Mouse (Mus musculus) left cerebral cortex, adult 18-20 months (tissue): ENCODE measurements around the gene Erg. TPM values are rescaled to one million over a fixed set of nuclear protein-coding genes. Genes with fewer than 3 reads are reported as not detected.

ENCODE experiments used
- DNase-seq, 2 experiments: peaks; one replicate each; pipeline ENCODE4 v3.0.0; 2021 to 2022; ENCODE audit warnings: low spot score in 2 of 2, mixed read lengths in 1 of 2
- total RNA-seq, 2 experiments: library from RNA; stranded (reverse); gene quantifications; 2 replicates each; pipeline ENCODE4 v1.2.3; 2021

Gene Erg
- total RNA-seq, 2 experiments from 2014 or later: 3.7 to 4.4 TPM

DNA sequence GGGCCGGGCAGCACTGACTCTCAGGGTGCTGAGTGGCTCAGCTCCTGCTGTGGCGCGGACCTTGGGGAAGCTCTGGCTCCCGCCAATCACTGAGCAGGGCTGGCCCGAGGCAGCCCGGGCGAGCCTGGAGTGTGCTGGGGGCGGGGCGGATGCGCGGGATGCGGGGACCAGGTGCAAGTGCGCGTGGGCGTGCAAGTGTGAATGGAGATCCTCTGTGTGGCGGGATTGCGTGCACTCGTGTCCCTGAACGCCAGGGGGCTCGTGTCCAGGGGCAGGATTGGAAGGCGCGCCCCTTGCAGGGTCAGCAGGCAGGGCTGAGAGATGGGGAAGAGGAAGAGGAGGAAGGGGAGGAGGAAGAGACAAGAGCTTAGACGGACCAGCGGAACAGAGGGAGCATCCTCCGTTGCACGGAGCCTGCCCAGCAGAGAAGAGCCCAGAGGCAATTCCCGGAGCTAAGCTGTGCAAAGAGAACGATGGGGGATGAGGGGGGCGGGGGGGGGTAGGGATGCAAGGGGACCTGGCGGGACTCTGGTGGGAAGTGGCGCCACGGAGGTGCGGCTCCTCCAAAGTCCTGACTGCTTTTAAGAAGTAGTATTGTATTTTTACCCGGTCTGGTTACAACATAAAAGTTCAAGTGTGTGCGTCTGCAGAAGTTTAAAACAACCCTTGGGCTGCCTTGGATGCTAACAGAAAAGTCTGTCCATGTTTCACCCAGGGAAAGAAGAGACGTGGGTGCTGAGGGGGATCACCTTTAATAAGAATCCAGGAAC lies 667 bp downstream of the Erg start:
- peak in 1 of 2 experiments; percentile 18 for DNase-seq

DNA sequence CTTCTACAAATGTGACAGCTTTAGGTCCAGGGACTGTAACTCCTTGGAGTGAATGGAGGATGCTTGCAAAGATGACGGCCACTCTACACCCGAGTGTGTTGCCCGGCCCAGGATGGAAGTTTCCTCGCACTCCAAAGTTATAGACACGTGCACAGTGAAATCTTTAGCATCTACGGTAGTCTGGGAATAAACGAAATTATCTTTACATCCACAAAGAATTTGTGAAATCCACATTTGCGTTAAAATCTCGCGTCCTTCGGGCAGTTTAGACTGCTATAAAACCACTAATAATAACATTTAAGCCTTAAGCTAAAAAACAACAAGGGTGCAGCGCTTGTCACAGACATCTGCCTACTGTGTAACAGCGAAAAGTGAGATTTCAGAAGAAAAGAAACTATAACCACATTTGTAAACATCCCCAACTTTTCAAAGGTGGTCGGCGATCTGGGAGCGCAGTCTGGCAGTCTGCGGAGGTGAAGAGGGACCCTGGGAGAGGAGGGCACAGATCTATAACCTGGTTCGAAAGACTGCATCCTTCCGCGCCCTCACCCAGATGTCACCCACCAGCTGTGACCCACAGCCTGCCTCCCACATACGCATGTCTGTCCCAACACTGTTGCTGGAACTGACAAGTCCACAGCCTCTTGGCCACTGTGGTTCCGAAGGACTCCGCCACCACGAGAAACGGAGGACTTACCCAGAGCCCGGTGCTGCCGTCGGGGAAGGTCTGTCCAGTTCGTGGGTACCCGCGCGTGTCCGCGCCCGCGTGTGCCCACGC lies 1.5 kb downstream of the Erg start:
- no peak for DNase-seq

DNA sequence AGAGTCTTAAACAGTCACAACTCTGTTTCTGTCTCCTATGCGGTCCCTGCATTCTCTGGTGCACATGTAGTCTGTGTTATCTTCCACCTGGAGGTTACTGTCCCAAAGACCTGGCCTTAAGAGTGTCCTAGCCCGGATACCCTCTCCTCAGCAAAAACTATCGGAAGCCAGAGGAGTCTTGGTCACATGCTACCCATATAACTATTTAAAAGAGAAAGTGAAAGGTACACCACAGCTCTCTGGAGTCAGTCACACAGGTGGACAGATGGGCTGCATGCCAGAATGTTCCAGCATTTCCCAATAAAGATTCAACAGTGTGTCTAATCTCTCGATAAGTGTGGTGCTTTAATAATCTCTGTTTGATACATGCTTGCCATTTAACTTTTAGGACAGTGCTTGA lies 7.1 kb downstream of the Erg start:
- no peak for DNase-seq

DNA sequence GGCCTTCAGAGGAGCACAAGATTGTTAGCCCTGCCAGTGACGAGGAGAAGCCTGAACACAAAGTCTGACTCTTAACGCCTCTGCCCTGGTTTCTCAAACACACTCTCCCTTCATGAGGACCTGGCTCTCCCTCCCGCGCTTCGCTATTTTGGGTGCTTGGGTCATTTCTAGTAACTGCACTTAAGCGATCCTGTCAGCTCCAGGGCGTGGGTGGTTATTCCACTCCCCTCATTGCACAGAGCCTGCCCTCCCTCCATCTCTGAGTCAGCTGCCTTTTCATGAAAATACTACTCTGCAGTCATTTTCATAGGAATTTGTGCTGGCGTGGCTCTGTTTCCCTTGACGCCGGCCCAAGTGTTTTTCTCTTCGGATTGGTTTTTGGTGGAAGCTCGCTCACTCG lies 13.2 kb downstream of the Erg start:
- DNase-seq: peak; percentile 61 to 80

DNA sequence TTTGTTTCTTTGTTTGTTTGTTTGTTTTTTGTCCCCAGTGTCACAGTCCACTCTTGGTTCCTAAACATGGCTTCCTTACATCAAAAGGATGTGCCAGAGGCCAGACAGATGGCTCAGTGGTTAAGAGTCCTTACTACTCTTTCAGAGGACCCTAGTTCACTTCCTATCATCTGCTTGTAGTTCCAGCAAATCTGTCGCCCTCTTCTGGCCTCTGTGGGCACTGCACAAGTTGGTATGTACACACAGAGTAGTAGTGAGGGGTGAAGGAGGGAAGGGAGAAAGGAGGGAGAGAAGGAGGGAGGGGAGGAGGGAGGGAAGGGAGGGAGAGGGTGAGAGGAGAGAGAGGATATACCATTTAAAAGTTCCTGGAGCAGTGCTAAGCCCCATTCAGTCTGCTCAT lies 15.8 kb downstream of the Erg start:
- no peak for DNase-seq

DNA sequence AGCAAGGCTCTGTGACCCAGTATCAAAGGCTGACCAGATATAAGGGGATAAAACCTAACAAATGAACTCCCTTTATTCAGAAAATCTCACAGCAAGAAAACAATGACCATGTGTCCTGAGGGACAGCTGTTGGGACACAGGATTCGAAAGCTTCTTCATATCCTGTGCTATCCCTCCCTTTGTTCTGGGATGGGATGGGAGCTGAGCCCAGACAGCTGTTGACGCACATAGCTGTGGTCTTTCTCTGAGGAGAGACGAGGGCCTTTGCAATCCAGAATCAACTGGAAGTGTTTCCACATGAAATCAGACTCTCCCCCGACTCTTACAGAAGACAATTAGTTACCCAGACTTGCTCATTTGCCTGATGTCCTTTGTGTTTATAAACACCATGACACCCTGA lies 29.6 kb downstream of the Erg start:
- no peak for DNase-seq

DNA sequence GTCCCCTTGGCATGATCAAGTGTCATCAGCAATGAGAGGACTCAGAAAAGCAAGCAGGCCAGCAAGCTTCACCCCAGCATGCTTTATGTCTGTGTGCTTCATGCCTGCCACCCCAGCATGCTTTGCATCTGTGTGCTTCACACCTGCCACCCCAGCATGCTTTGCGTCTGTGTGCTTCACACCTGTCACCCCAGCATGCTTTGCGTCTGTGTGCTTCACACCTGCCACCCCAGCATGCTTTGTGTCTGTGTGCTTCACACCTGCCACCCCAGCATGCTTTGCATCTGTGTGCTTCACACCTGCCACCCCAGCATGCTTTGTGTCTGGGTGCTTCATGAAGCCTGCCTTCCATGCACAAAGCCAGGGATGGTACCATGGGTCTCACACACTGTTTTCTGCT lies 33.3 kb downstream of the Erg start:
- DNase-seq: no peak

DNA sequence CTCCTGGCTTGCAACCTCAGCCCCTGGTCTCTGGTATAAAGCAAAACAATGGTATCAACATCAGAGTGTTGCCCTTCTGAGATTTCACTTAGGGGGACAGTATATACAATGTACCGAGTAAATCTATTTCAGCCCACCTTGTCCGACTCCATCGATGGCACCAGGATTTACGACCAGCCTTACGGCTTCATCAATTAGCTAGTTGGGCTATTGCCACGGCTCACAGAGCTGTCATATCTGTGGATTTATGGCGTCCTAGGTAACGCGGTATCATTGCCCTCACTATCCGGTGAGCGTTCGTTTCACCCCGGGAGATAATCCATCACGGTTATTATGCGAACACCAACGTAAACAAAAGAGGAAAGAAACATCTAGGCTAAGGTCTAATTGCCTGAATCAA lies 33.9 kb downstream of the Erg start:
- no peak for DNase-seq

DNA sequence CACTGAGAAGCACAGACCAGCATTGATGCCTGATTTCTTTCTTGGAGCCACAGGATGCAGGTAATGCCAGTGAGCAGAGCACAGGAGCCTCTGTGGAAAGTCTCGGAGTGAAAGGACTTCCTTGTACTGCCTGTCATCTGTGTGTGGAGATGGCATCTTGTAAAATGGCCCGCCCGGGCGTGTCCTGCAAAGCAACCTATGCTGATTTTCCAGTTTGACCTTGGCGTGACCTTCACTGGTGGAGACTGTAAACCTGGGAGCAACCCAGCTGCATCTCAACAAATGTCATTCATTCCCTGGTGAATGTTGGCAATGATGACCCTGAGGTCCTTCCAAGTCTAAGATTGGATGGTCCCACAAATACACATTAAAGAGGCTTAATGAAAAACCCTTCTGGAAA lies 35.9 kb downstream of the Erg start:
- no peak for DNase-seq

DNA sequence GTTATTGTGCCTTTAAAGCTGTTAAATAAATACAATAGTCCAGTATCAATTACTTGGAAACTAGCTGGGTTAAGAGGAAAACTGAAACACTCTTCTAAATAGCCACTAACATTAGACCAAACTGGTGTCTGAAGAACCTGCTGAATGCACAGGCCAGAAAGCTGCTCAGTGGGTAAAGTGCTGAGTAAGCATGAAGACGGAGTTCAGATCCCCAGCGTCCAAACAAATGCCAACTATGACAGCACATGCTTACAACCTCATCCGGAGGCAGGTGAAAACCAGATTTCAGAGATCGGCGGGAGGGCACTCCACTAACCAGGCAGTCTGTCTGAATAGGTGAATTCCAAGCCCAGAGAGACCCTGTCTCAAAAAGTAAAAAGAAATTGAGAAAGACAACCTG lies 41.6 kb downstream of the Erg start:
- no peak for DNase-seq

DNA sequence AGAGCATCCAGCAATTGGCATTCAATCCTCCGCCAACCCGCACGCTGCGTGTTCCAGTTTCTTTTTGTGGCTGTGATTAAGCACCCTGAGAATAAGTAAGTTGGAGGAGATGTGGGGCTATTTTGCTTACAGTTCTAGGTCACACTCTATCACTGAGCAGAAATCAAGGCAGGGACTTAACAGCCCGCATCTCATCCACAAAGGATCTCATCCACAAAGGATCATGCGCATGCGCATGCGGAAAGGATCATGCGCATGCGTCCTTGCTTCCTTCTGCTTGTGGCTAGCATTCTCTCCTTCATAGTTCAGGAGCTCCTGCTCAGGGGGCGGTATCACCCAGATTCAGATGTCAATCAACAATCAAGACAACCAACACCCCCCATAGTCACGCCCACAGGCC lies 42.9 kb downstream of the Erg start:
- peak; percentile 41 to 43 for DNase-seq

DNA sequence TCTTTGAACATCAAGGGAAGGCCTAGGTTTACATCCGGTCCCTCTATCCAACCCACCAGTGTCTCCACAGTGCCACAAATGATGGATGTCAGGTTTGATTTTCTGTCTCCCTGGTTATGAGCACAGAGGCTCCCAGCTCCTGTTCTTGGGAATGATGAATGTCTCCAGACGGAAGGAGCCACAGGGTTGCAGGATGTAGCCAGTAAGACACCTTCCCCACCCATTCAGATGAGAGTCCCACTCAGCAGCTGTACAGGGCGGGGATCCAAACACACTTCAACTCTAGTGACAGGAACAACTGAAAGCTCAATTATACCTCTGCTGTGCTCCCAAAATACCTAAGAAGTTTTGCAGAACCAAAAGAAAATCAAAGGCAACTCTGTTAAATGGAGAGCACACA lies 51.2 kb downstream of the Erg start:
- DNase-seq: no peak

DNA sequence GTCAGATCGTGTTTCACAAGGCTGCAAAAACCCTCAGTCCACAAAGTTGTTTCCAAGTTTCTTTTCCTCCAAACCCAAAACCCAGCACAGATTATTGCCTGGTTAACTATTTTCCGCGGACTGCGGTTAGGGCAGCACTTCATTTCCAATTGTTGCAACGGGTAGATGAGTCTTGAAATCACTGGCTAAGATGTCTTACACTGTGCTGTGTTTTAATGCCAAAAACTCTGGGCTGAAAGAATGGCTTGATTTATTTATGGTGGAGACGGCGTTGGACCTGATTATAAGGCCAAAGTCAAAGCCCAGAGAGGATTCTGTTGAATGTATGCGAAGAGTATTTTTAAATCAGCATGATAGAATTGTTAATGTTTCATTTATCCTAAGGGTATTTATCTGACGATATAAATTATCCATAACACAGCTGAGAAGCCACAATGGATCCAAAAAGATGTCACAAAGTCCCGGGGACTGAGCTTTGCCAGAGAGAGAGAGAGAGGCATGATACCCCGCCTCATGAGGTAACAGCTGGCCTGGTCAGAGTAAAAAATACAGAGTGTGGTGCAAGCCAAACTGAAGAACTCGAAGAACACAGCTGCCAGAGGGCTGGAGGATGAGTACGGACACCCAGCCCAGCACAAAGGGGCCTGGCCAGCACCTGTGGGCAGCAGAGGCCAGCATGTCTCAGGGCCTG lies 53.9 kb downstream of the Erg start:
- DNase-seq: no peak

DNA sequence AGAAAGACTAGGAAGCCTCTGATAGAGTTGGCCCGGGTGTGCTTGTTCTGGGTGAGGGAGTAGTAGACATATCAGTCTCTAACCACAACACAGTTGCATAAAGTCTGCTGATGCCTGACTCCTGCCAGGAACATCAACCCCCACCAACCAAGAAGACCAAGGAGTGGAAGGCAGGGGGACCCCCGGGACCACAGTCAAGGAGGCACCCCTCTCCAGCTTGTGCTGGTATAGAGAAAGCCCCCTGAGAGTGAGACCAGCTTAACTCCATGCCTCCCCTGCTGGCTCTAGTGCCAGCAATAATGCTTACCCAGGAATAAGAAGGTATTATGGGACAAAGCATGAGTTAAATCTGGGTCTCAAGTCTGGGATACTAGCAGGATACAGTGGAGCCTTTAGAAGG lies 58.8 kb downstream of the Erg start:
- DNase-seq: no peak

DNA sequence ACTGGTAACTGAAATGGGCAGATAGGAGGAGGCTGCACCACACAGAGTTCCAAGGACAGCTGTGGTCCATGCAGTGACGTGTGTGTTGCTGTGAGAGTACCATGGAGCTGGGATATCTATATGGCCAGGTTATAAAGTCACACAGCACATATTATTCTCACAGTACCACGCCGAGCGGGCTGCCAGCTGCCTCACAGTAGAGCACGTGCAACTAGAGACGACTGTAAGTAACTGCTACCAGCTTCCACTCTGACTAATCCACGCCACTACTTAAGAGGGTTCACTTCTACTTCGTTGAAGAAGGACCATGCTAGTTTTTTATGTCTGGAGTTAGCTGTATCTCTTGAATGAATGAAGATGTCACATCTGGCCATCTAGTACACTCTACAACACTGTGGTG lies 66.9 kb downstream of the Erg start:
- no peak for DNase-seq

DNA sequence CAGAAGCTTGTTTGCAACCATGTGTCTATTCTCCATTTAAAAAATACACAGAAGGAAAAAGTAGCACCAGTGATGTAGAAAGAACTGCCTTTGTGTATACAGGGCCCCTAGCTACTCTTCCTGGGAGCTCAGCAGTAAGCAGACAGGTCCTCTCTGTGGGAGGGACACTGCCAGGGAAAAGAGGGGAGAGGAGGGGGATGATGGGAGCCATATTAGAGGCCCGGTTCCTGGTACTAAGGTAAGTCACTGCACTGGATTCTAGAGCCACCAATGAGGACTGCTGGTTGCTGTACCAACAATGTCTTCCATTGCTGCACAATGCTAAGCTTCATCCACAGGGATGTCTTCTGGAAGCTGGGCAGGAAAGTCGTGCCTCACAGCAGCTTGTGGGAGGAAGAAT lies 80.3 kb downstream of the Erg start:
- no peak for DNase-seq

DNA sequence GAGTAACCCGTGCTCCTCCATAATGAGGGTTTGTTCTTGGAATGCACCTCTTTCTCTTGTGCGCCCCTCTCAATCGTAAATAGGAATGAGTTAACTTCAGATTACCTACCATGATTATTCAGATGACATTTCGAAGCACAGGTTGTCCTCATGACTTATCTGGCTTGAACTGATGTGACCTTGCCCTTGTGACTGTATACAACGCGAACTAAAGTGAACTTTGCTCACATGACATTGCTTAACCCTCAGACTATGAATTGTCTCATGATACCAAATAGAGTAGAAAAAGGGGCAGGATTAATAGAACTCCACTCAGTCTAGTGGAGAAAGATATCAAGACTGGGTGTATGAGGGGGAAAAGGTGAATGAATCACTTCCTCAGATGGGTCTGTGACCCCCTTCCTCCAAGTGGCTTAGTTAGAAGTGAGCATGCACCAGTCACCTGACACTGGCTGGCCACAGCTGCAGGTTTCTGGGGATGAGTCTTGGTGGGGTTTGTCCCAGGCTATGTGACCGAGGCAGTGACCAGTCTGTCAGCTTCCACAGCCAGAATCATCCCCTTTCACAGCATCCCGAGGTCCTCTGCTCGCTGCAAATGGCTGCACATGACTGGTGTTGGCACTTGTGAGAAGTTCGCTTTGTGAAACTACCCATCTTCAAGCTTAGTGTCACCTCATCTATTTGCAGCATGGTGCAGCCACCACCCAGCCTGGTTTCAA lies 89.7 kb downstream of the Erg start:
- no peak for DNase-seq

DNA sequence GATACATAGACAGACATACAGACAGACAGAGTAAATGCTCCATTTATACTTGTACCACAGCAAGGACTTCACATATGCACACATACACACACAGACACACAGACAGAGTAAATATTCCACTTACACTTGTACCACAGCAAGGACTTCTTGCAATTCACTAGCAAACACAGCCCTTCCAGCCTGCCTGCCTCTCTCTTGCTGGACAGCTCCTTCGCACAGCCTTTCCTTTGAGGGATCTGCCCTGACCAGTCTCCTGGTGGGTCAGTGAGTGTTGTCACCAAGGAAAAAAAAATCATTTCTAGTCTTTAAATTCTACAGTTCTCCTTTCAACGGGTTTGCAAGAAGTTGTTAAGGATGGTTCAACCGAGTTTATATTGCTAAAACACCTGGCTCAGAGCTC lies 92.3 kb downstream of the Erg start:
- no peak for DNase-seq

DNA sequence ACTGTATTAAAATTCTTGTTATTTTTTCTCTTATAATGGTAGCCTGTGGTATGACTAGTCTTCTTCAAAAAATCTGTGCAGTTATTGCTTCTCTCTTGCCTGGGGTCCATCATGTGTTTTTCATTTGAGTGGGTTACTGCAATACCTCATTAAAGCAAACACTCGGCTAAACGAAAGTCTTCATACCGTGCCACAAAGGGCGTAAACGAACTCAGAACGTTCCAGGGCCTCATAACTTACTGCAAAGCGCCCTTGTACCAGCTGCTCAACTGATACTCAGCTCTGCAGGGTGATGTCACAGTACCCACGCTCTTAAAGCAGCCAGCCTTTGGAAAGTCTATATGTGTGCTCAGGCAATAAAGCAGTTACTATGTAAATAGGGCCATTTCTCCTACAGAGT lies 93.1 kb downstream of the Erg start:
- DNase-seq: no peak

DNA sequence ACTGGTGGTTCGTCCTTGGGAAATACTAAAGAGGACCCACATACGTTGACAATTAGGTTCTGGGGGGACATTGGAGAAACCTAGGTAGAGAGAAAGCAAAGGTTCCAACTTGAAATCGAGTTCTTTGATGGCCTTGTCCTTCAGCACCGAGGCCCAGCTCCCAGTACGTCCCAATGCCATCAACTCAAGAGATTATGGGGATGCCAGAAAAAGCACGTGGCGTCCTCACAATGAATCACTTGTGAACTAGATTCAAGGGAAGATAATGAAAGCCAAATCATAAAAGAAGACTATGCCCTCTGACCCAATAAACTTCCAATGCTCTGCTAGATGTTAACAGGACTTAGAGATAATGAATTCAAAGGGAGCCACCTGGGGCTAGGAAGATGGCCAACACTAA lies 94.2 kb downstream of the Erg start:
- no peak for DNase-seq

DNA sequence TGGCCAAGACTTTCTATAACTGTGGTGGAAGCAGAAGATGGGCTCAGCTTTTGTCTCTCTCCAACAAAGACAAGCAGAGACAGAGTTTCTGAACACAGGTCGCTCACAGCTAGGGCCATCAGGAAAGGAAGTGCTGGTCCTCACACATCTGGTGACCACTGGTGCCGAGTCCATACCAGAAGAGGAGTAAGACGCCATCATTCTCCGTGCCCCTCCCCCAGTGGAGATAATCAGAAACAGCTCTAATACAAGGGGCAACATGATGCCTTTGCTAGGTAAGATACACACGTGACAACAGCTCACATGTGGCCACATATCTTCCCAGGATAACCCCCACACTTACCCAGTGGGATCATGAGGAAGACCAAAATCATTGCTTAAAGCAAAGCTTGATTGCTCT lies 96.0 kb downstream of the Erg start:
- no peak for DNase-seq
